Mouse (Mus musculus): Measurements from ENCODE around the gene Tmub2.

GRCm38 (mm10) chr11:102304141-102304540 lies 19.4 kb downstream of the Tmub2 start:
- TF ChIP-seq CTCF (IDR thresholded peaks at IDR 0.05; ENCODE audit: borderline replicate concordance, control insufficient read depth, extremely low read depth, insufficient read depth, low read length, poor library complexity) (no peak), POLR2A (IDR thresholded peaks at IDR 0.05; ENCODE audit: control insufficient read depth, extremely low read depth, insufficient read depth, low read length, poor library complexity) (no peak)
